Mouse (Mus musculus): ENCODE results near the gene Atp1a2. TPM values are rescaled to one million over a fixed set of nuclear protein-coding genes. Genes with fewer than 3 reads are reported as not detected.
A peak's percentile ranks its signal among the peaks of the same experiment; 100 is the strongest.

Gene Atp1a2
- polyA plus RNA-seq (2015; fragmentation: Nextera tagmentation; extraction: Ambion mirVana), result 53.2 and 69.0 TPM in 2 replicates

GRCm38 (mm10) chr1:172297611-172298537, at the start of gene Atp1a2:
Gene Atp1a2 (minus strand): TSS chr1:172298064.
- Histone ChIP-seq H3K9me3 (replicated peaks; ENCODE audit: control insufficient read depth, low read length, poor library complexity, severe bottlenecking) (no peaks in the 10 kb centered on the region), H3K27me3 (ENCODE audit: control insufficient read depth, insufficient read depth, low read depth, low read length) (no peaks in the 10 kb centered on the region), H3K4me1 (ENCODE audit: control insufficient read depth, insufficient read depth, low read length) (peaks cover 9% of the 10 kb centered on the region), H3K27ac (ENCODE audit: low read length) (peak within 1 kb of the TSS; percentile 79), H3K4me3 (ENCODE audit: low read depth, low read length) (peak within 1 kb of the TSS; percentile 30), H3K4me2 (ENCODE audit: low read length) (peak within 1 kb of the TSS; percentile 33), H3K36me3 (ENCODE audit: control insufficient read depth, insufficient read depth, low read length) (no peaks in the 10 kb centered on the region), H3K9ac (ENCODE audit: low read depth, low read length) (peak within 1 kb of the TSS; percentile 31; the same call in 1 of the 2 replicates)
- peak; percentile 12; the same call in 1 of the 2 replicates for ATAC-seq
- WGBS, result 13% methylated on average over 16 of the region's 16 CpGs

GRCm38 (mm10) chr1:172347382-172347781, 49.5 kb upstream of the Atp1a2 start:
- Histone ChIP-seq H3K4me3 (ENCODE audit: low read depth, low read length) (no peak overlapping the region), H3K27me3 (ENCODE audit: control insufficient read depth, insufficient read depth, low read depth, low read length) (no peaks in the 10 kb centered on the region), H3K9ac (ENCODE audit: low read depth, low read length) (no peak overlapping the region), H3K4me2 (ENCODE audit: low read length) (no peak overlapping the region), H3K36me3 (ENCODE audit: control insufficient read depth, insufficient read depth, low read length) (no peaks in the 10 kb centered on the region), H3K9me3 (replicated peaks; ENCODE audit: control insufficient read depth, low read length, poor library complexity, severe bottlenecking) (no peaks in the 10 kb centered on the region), H3K4me1 (ENCODE audit: control insufficient read depth, insufficient read depth, low read length) (peaks cover 10% of the 10 kb centered on the region), H3K27ac (ENCODE audit: low read length) (no peak overlapping the region)
- WGBS, result 92% methylated on average over 12 of the region's 12 CpGs
- ATAC-seq, result no peak

- WGBS, result 88% methylated on average over 10 of the region's 10 CpGs
- no peak overlapping the region for H3K9ac ChIP-seq (ENCODE audit: low read depth, low read length)
- no peaks in the 10 kb centered on the region for H3K9me3 ChIP-seq (replicated peaks; ENCODE audit: control insufficient read depth, low read length, poor library complexity, severe bottlenecking)
- H3K4me3 ChIP-seq (ENCODE audit: low read depth, low read length), result no peak overlapping the region
- H3K4me1 ChIP-seq (ENCODE audit: control insufficient read depth, insufficient read depth, low read length), result peaks cover 10% of the 10 kb centered on the region
- ATAC-seq, result no peak
- H3K27me3 ChIP-seq (ENCODE audit: control insufficient read depth, insufficient read depth, low read depth, low read length), result peaks cover under 1% of the 10 kb centered on the region; the same call in 1 of the 2 replicates
- H3K36me3 ChIP-seq (ENCODE audit: control insufficient read depth, insufficient read depth, low read length), result no peaks in the 10 kb centered on the region
- H3K4me2 ChIP-seq (ENCODE audit: low read length), result no peak overlapping the region
- no peak overlapping the region for H3K27ac ChIP-seq (ENCODE audit: low read length)
Measured at GRCm38 (mm10) chr1:172346707-172347106, 48.8 kb upstream of the Atp1a2 start.

- Histone ChIP-seq H3K27ac (ENCODE audit: low read length) (0 out of 2 replicates have a peak overlapping the region, but pooled peaks have one; percentile 30), H3K36me3 (ENCODE audit: control insufficient read depth, insufficient read depth, low read length) (no peaks in the 10 kb centered on the region), H3K4me2 (ENCODE audit: low read length) (no peak overlapping the region), H3K9me3 (replicated peaks; ENCODE audit: control insufficient read depth, low read length, poor library complexity, severe bottlenecking) (no peaks in the 10 kb centered on the region), H3K27me3 (ENCODE audit: control insufficient read depth, insufficient read depth, low read depth, low read length) (peaks cover 8% of the 10 kb centered on the region), H3K4me1 (ENCODE audit: control insufficient read depth, insufficient read depth, low read length) (peaks cover 12% of the 10 kb centered on the region), H3K9ac (ENCODE audit: low read depth, low read length) (no peak overlapping the region), H3K4me3 (ENCODE audit: low read depth, low read length) (no peak overlapping the region)
- ATAC-seq, result no peak
- WGBS, result 82% methylated on average over 7 of the region's 7 CpGs
Measured at GRCm38 (mm10) chr1:172344820-172345219, 47.0 kb upstream of the Atp1a2 start.

GRCm38 (mm10) chr1:172343914-172344313, 46.0 kb upstream of the Atp1a2 start:
- Histone ChIP-seq H3K36me3 (ENCODE audit: control insufficient read depth, insufficient read depth, low read length) (no peaks in the 10 kb centered on the region), H3K4me2 (ENCODE audit: low read length) (peak overlapping the region; percentile 17; the same call in 1 of the 2 replicates)
- ATAC-seq, result no peak

GRCm38 (mm10) chr1:172342729-172343128, 44.9 kb upstream of the Atp1a2 start:
- peaks cover 9% of the 10 kb centered on the region for H3K4me1 ChIP-seq (ENCODE audit: control insufficient read depth, insufficient read depth, low read length)
- 70% methylated on average over 1 of the region's 3 CpGs for WGBS
- H3K27ac ChIP-seq (ENCODE audit: low read length), result peak overlapping the region; percentile 65
- peak overlapping the region; percentile 22; the same call in 1 of the 2 replicates for H3K4me2 ChIP-seq (ENCODE audit: low read length)
- ATAC-seq, result peak; percentile 73
- peak overlapping the region; percentile 42; the same call in 1 of the 2 replicates for H3K4me3 ChIP-seq (ENCODE audit: low read depth, low read length)
- peaks cover 8% of the 10 kb centered on the region for H3K27me3 ChIP-seq (ENCODE audit: control insufficient read depth, insufficient read depth, low read depth, low read length)
- H3K36me3 ChIP-seq (ENCODE audit: control insufficient read depth, insufficient read depth, low read length), result no peaks in the 10 kb centered on the region
- no peak overlapping the region for H3K9ac ChIP-seq (ENCODE audit: low read depth, low read length)
- no peaks in the 10 kb centered on the region for H3K9me3 ChIP-seq (replicated peaks; ENCODE audit: control insufficient read depth, low read length, poor library complexity, severe bottlenecking)

More at GRCm38 (mm10) chr1:172343914-172344313, 46.0 kb upstream of the Atp1a2 start:
- WGBS, result 45% methylated on average over 3 of the region's 3 CpGs
- H3K27me3 ChIP-seq (ENCODE audit: control insufficient read depth, insufficient read depth, low read depth, low read length), result peaks cover 8% of the 10 kb centered on the region
- no peak overlapping the region for H3K4me3 ChIP-seq (ENCODE audit: low read depth, low read length)
- peak overlapping the region; percentile 30; the same call in 1 of the 2 replicates for H3K27ac ChIP-seq (ENCODE audit: low read length)
- H3K9ac ChIP-seq (ENCODE audit: low read depth, low read length), result no peak overlapping the region
- H3K4me1 ChIP-seq (ENCODE audit: control insufficient read depth, insufficient read depth, low read length), result peaks cover 9% of the 10 kb centered on the region
- H3K9me3 ChIP-seq (replicated peaks; ENCODE audit: control insufficient read depth, low read length, poor library complexity, severe bottlenecking), result no peaks in the 10 kb centered on the region

GRCm38 (mm10) chr1:172341386-172341785, 43.5 kb upstream of the Atp1a2 start:
- H3K27ac ChIP-seq (ENCODE audit: low read length), result peak overlapping the region; percentile 6
- no peaks in the 10 kb centered on the region for H3K9me3 ChIP-seq (replicated peaks; ENCODE audit: control insufficient read depth, low read length, poor library complexity, severe bottlenecking)
- H3K36me3 ChIP-seq (ENCODE audit: control insufficient read depth, insufficient read depth, low read length), result no peaks in the 10 kb centered on the region
- peaks cover 8% of the 10 kb centered on the region for H3K27me3 ChIP-seq (ENCODE audit: control insufficient read depth, insufficient read depth, low read depth, low read length)
- H3K4me1 ChIP-seq (ENCODE audit: control insufficient read depth, insufficient read depth, low read length), result peaks cover 9% of the 10 kb centered on the region
- peak overlapping the region; percentile 51 for H3K9ac ChIP-seq (ENCODE audit: low read depth, low read length)
- 18% methylated on average over 10 of the region's 10 CpGs for WGBS
- H3K4me2 ChIP-seq (ENCODE audit: low read length), result peak overlapping the region; percentile 64
- ATAC-seq, result peak; percentile 5
- H3K4me3 ChIP-seq (ENCODE audit: low read depth, low read length), result peak overlapping the region; percentile 42

- ATAC-seq, result peak; percentile 90
- H3K27ac ChIP-seq (ENCODE audit: low read length), result peak within 1 kb of the TSS; percentile 65
- H3K4me1 ChIP-seq (ENCODE audit: control insufficient read depth, insufficient read depth, low read length), result peaks cover 9% of the 10 kb centered on the region
- 1% methylated on average over 38 of the region's 38 CpGs for WGBS
- peak within 1 kb of the TSS; percentile 64 for H3K4me2 ChIP-seq (ENCODE audit: low read length)
- no peaks in the 10 kb centered on the region for H3K36me3 ChIP-seq (ENCODE audit: control insufficient read depth, insufficient read depth, low read length)
- H3K9me3 ChIP-seq (replicated peaks; ENCODE audit: control insufficient read depth, low read length, poor library complexity, severe bottlenecking), result no peaks in the 10 kb centered on the region
- H3K4me3 ChIP-seq (ENCODE audit: low read depth, low read length), result peak within 1 kb of the TSS; percentile 42
- peaks cover 8% of the 10 kb centered on the region for H3K27me3 ChIP-seq (ENCODE audit: control insufficient read depth, insufficient read depth, low read depth, low read length)
- H3K9ac ChIP-seq (ENCODE audit: low read depth, low read length), result peak within 1 kb of the TSS; percentile 51
Measured at GRCm38 (mm10) chr1:172340729-172341321, 43.0 kb upstream of the Atp1a2 start, which contains the start of gene Kcnj10. Gene Kcnj10 (plus strand): TSS chr1:172341210.

Measured in midbrain, embryonic 16.5 days (tissue).